Mouse (Mus musculus) right cerebral cortex, adult 18-20 months (tissue): ENCODE results near the gene Zer1.
"Not testable (repeated sequence)": the region's sequence is repeated elsewhere in the genome, so short reads cannot be mapped to it uniquely, and the experiment has no call there.

Experiments
- DNase-seq: peaks from one replicate; pipeline ENCODE4 v3.0.0; 2022; ENCODE audit warnings: mixed read lengths

Zer1 gene

DNA sequence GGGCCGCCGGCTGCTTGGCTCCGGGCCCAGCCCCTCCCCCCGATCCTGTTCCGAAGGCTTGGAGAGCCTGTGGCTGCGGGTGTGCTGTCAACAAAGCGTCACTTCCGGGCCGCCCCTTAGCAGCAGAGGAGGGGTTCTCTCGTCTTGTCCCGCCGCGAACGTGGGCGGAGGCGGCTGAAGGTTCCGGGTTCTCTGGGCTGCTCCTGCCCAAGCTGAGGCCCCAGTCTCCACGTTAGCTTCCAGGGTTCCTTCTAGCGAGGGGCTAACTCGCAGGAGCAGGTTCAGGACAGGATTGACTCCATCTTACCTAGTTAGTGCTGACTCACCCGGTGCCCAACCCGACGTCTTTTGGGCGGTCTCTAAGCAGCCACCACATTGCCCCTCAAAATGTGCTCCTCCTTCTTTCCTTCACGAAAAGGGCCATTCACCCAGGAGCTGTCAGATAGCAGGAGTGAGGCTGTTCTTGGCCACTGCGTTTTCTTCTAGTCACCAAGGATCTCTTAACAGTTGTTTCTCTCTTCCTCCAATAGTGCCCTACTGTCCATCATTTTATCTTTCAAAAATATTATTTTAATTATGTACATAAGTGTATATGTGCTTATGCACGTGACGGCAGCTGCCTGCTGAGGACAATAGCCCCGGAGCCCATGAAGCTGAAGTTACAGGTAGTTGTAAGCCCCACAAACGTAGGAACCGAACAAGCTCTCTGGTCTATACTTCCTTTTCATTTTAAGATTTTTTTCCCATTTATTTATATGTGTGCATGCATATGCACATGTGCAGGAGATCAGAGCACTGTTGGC is at the start of gene Zer1:
Gene Zer1, minus strand, starts transcription at position 114 of the 803 bp plus-strand sequence.
- DNase-seq: peak; percentile 96

DNA sequence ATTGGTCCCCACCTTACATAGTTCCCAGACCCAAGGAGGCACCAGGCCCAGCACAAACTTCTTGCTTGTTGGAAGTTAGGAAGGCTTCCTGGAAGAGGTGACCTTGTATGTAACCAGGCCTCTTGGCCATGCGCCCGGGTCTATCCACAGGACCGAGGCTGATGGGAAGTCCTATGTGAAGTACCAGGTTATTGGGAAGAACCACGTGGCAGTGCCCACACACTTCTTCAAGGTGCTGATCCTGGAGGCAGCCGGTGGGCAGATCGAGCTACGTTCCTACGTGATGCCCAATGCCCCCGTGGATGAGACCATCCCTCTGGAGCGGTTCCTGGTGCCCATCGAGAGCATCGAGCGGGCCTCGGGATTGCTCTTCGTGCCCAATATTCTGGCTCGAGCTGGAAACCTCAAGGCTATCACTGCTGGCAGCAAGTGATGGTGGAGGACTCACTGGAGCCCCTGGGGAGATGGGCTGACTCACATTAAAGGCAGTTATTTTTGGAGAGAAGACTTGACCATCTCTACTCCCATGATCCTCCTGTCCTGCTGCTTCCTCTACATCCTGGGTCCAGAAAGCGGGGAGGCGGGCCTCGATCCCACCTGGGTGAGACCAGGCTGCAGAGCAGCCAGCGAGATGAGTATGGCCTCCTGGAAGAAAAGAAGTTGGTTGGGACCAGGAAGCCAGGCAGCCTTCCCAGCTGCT is 49.3 kb upstream of the Zer1 start:
- DNase-seq: no peak

DNA sequence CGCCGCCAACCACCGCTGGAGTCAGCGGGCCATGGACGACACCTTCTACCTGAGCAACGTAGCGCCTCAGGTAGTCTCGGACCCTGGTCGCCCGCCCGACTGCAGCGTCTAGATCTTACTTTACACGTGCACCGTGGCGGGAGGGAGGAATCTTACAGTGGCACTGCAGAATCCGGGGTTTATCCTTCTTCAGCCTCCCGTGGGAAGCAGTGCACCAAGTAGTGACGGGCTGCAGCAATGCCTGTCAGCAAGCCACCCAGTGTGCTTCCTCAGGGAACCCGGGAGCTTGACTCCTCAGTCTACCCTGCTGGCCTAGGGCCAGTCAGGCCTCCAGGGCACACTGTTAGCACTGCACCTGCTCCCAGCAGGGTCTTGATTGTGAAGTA is 47.6 kb upstream of the Zer1 start:
- DNase-seq: no peak

DNA sequence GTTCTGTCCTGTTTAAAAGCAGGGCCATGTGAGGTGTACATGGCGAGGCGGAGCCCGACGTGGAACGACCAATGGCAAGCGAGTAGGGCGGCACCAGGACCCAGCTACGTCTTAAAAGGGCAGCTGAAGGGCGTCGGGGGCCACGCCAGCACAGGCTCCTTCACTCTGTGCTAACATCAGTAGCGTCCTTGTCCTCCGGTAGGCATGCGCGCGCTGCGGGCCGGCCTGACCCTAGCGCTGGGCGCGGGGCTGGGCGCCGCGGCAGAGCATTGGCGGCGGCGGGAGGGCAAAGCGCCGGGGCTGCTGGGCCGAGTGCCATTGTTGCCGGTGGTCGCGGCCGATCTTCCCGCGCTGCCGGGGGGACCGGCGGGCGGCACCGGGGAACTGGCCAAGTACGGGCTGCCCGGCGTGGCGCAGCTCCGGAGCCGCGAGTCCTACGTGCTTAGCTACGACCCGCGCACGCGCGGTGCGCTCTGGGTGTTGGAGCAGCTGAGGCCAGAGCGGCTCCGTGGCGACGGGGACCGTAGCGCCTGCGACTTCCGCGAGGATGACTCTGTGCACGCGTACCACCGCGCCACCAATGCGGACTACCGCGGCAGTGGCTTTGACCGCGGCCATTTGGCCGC is 47.1 kb upstream of the Zer1 start, which contains the start of gene Endog:
Gene Endog, plus strand, starts transcription at position 123 of the 626 bp plus-strand sequence.
- peak; percentile 92 for DNase-seq

DNA sequence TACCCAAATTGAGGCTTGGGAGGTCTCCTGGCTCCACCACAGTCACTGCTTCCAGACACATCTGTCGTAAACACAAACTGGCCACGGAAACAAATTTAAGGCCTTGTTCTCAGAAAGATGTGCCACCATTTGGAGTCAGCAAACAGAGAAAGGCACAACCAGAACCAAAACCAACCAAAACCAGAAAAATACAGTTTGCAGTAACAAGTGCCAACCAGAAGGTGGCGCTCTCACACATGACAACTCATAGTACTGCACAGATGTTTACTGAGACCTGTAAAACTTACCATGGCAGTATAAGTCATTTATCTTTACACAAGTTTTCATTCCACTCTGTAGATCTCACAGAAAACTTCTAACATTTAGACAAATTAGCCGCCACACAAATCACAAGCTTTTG is 42.3 kb upstream of the Zer1 start:
- DNase-seq: no peak

DNA sequence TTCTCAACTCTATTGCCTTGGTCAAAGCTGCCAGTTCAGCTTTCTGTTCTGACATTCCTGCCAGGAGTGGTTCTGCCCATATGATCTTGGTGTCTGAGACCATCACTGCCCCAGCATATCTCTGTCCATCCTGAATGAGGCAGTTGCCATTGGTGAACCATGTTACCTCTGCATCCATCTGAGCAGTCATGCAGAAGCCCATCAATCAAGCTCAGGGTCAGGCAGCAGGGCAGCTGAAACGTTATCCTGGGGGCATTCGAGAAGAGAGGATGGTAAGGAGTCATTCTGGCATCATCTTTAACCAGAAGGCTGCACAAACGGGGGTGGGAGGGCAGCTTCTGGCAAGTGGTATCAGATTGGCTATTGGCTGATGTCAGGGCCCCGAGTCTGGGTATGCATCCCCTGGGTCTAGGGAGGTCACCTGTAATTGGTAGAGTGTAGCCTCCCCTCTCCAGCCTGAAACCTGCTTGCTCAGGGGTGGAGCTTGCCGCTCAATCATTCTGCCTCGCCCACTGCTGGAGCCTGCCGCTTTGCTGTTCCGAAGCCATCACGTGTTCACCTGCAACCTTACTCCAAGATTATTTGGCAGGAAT is 40.1 kb upstream of the Zer1 start:
- DNase-seq: no peak

DNA sequence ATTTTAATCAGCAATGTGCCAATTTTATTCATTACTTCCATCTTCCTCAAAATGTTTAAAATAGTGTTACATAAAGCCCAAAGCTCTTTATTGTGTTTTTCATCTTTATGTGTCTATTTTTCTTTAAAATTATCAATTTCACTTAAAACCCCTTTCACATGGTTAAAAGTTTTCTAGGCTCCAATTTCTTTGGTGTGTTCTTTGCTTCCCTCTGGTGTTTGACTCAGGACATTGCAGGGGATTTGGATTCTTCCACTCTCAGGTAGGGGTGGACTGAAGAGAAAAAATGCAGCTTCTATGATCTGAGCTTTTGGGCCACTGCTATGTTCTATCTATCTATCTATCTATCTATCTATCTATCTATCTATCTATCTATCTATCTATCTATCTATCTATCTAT is 37.4 kb upstream of the Zer1 start:
- no peak for DNase-seq

DNA sequence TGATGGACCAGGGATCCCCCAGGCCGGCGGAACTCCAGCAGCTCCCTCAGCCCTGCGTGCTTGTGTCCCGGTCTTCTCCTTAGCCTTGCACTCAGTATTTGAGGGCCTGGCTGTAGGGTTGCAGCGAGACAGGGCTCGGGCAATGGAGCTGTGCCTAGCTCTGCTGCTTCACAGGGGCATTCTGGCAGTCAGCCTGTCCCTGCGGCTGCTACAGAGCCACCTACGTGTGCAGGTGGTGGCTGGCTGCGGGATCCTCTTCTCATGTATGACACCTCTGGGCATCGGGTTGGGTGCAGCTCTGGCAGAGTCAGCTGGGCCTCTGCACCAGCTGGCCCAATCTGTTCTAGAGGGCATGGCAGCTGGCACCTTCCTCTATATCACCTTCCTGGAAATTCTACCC is 35.5 kb upstream of the Zer1 start:
- not testable (repeated sequence) for DNase-seq

DNA sequence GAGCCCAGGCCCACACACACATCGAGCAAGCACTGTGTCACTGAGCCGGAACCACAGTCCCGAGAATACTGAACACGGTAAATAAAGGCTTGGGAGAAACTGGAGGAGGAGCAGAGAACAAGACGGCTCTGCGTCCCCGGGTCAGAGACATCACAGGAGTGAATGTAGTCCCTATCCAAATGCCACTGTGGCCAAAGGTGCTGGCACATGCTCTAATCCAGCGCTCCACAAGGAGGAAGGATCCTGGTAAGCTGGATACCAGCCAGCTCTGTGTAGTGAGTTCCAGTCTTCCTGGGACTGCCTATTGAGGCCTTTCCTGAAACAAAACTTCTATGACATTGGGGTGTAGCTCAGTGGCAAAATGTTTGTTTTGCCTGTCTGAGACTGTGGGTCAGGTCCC is 28.2 kb upstream of the Zer1 start:
- no peak for DNase-seq

DNA sequence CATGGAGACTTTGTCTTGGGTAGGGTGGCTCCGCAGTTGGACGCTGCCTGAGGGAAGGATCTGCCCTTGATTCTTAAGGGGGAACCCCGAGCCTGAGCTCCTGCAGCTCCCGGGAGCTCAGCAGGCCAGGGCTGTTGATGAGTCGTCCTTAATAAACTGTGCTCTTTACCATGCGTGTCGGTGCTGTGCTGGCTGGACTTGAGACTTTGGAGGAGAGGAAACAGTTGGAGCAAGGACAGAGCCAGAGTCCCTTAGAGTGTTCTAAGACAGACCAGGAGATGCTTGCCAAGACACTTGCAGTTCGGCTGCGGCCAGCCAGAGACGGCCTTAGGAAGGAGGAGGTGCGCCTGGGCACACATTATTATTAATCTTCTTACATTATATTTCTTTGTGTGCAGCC is 27.5 kb upstream of the Zer1 start:
- DNase-seq: no peak

DNA sequence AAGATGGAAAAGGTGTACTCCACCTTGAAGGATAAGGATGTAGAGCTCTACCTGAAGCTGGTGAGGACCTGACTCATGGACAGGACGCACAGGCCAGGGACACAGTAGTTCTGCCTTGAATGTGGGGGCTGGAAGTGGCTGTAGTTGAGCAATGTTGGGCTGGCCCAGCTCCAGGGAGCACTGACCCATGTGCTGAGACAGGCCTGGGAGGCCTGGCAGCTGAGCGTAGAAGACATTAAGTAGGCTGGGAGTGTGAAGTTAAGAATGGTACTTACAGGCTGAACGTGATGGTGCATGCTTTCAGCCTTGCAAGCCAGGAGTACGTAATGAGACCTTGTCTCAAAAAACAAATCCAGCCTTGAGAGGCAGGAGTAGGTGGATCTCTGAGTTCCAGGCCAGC is 23.1 kb upstream of the Zer1 start:
- no peak for DNase-seq

DNA sequence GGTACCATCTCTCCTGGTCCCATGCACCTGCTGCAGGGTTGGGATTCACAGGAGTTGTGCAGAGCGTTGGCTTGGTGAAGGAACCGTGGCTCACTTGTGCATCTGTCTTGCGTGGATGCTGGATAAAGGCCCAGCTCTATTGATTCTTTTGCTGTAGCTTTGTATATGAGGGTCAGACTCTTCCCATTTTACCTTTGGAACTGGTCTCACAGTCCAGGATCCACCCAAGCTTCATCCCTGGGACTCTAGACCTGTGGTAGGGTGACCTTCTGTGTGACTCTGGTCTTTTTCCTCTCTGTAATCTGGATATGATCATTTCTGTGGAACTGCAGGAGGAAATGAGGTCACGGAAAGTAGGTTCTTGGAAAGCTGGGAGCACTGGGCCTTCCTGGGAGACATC is 20.1 kb upstream of the Zer1 start:
- no peak for DNase-seq

DNA sequence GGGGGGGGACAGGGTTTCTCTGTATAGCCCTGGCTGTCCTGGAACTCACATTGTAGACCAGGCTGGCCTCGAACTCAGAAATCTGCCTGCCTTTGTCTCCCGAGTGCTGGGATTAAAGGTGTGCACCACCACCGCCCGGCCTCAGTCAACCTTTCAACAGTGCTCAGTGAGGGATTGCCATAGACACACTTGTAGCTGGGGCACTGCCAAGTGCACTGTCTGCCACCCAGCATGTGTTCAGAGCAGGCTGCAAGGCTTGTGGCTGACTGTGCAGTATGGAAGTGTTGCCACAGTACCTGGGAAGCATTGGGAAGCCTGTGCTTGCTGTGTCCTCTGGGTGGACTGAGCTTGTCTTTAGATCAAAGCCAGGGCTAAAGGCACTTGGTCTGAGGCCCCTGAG is 15.6 kb upstream of the Zer1 start:
- DNase-seq: not testable (repeated sequence)

DNA sequence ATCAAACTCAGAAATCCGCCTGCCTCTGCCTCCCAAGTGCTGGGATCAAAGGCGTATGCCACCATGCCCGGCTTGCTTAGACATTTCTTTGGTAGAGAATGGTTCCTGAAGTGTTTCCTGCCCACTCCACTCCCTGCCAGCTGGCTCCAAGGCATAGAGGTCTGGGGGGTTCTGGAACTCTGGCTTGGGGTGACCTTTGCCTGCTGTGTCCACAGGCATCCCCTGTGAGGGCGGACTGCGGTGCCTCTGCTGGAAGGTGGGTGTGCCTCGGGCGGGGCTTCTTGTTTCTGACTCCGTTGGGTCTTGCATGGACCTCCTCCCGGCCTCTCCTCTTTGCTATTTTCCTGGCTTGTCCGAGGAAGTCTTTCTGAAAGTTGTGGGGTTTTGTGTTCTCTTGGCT is 12.1 kb upstream of the Zer1 start:
- no peak for DNase-seq

DNA sequence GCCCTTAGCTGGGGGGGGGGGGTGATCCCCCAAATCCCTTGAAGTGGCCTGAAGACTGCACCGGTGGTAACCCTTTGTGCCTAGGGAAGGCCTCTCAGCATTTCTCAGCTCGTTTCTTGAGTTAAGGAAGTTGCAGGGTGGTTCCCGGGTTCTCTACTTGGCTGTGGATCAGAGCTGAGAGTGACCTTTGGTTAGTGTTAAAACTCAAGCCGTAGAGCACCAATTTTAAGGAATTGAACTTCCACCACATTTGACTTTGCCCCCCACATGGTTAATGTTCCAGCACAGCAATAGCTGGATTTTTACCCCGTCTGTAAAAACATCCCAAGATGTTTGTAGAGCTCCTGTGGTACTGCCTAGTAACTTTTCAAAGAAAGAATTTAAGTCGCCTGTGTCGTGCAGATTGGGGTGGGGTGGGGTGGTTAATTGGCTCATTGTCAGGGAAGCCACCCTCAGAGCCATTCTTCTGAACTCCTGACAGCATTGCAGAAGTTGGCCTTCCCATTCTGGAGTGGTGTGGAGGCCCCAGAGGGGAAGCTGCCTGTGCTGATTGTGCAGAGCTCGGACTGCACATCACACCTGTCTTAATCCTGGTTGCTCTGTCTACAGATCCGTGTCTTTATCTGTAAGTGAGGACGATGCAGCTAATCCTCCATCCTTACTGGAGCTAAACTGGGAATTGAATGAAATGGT is 10.7 kb upstream of the Zer1 start:
- DNase-seq: no peak

DNA sequence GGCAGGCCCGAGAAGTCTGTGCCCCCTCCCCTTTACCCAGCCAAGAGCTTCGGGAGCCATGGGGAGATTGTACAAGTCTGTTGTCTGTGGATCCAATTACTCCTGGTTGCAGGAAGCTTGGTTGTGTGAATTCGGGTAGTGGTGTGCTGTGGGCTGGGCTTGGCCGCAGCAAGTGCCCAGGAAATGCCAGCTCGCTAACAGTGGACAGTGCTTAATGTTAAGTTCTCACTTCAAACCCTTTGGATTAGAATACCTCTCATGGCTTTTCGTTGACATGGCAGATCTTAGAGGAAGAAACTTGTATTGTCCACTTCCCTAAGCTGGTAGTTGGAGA is 10.0 kb upstream of the Zer1 start:
- no peak for DNase-seq

DNA sequence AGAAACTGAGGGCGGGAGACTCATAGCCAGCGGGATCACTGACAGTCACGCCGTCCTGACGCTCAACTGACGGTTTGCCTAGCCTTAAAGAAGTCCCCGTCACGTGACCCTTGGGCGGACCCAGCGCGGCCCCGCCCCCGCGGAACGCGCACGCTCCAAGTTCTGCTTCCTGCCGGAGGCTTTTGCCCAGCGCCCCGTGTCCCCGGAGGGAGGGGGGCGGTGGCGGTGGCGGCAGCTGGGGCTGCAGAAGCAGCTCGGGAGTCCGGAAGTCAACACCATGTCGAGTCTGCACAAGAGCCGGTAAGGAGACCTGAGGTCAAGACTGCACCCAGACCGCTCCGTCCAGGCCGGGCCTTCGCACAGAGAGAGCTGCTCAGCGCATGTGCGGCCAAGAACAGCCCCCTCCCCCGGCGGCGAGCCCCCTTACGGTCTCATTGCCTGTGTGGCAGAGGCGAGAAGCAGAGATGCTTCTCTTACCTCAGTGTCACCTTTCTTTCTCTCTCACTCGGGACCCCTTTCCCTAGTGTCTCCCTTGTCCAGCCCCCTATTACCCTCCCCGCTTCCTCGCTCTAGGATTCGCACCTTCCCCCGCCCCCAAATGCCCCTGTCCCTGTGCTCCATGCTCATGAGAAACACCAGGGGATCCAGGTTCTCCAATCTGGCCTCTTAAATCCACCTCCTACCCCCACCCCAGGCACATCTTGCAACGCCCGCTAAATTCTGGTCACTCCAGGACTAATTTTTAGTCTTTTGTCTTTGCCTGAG is 9.4 kb upstream of the Zer1 start, which contains the start of gene Tbc1d13:
Gene Tbc1d13, plus strand, starts transcription at position 134 of the 765 bp plus-strand sequence.
- DNase-seq: peak; percentile 98

DNA sequence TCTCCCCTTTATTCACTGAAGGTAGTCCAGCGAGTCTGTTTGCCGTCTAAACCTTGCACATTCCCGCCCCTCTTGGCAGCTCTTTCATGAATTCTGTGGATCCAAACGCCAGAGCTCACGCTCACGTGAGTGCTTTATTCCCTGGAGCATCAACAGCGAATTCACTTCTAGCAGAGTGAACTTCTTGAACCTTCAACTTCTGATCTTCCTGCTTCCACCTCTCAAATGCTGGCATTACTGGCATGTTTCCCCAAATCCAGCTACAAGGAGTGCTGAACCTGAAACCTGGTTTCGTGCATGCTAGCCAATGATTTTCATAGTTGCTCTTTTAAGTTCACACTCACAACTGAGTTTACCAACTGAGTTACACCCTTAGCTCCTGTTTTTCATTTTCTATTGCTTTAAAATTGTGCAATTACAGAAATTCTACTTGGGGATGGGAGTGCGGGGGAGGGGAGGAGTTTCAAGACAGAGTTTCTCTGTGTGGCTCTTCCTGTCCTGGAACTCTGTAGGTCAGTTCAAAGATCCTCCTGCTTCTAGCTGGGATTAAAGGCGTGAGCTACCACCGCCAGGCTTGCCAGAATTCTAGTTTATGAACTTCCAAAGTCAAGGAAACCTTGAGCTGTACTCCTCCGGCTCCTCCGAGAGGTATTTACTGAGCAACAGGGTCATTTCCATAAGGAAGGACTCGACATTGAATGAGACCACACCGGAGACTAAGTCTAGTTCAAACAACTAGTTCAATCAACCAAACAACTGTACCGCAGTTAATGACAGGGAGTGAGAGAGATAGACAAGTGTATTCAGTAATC is 8.6 kb upstream of the Zer1 start:
- DNase-seq: no peak

DNA sequence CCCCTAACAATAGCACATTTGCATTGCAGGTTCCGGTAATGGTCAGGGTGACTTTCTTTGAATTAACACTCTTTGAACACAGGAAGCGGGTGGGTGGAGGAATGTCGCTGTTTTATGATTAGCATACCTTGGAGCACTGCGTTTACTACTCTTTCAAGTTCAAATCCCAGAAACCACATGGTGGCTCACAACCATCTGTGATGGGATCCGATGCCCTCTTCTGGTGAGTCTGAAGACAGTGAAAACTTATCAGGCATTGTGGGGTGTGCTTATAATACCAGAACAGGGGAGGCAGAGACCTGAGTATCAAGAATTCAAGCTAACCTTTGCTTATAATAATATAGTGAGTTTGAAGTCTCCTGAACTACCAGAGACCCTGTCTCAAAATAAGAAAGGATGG is 6.9 kb upstream of the Zer1 start:
- DNase-seq: not testable (repeated sequence)

DNA sequence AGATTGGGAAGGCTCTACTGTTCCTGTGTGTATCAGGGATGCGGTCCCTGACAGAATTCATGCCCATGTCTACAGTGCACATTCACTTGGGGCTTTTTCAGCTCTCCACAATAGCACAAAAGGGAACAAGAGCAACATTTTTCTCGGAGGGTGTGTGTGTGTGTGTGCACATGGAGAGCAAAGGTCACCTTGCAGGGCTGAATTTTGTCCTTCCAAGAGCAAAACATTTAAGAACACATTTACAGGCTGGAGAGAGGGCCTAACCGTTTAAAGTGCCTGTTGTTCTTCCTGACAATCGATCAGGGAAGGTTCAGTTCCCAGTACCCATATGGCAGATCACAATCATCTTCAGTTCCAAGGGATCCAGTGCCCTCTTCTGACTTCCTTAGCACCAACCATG is 5.8 kb upstream of the Zer1 start:
- no peak for DNase-seq

DNA sequence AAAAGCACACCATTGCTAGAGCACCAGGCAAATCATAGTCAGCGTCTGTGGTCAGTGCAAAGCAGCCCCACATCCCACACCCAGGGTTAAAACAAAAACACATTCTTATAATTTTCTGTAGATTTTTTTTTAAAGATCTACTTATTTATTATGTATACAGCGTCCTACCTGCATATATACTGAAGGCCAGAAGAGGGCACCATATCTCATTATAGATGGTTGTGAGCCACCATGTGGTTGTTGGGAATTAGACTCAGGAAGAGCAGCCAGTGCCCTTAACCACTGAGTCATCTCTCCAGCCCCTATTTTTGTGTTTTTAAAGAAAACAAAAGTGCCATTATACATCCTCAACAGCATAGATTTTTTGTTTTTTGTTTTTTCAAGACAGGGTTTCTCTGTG is 4.4 kb upstream of the Zer1 start:
- DNase-seq: peak; percentile 24
